9 mouse cellular contexts compared by ENCODE assay signal in genomic region chr2:25376589-25376988, GRCm38 (mm10). TPM values are rescaled to one million over a fixed set of nuclear protein-coding genes. Genes with fewer than 3 reads are reported as not detected.
DNase-seq lines count a peak whose midpoint lies in the region; ATAC-seq and TF ChIP-seq lines count a peak whose summit lies in the region.
"Had no signal": no experiment of that assay in that cellular context is flagged by ENCODE, and none has a peak within 500 bp of the region (broad histone marks: within the 10 kb centered on the region; RNA-seq: fewer than 3 reads in every experiment).

No protein-coding gene starts in this region.

- H3K27me3 ChIP-seq in MEL (ENCODE audit: control insufficient read depth in 1 of 2, insufficient read depth in 2 of 2, low read length in 2 of 2) = no peaks in the 10 kb centered on the region
- H3K27me3 ChIP-seq in embryonic facial prominence, embryonic 10.5 days (replicated peaks; ENCODE audit: low read depth, poor library complexity, severe bottlenecking) = no peaks in the 10 kb centered on the region
- no peaks in the 10 kb centered on the region for H3K27me3 ChIP-seq in stomach, postnatal 0 days (ENCODE audit: control insufficient read depth, insufficient read depth, low read length)
- H3K27me3 ChIP-seq: stomach, embryonic 15.5 days had no signal

- H3K4me2 ChIP-seq in stomach, postnatal 0 days (replicated peaks; ENCODE audit: low read depth) = no peak overlapping the region
- H3K4me2 ChIP-seq: liver, embryonic 15.5 days; stomach, embryonic 15.5 days had no signal

- no peak overlapping the region for H3K9ac ChIP-seq in MEL (ENCODE audit: control insufficient read depth, low read depth, low read length, poor library complexity, severe bottlenecking)
- H3K9ac ChIP-seq in stomach, postnatal 0 days (ENCODE audit: low read length) = no peak overlapping the region
- H3K9ac ChIP-seq: liver, embryonic 15.5 days; stomach, embryonic 15.5 days had no signal

- peaks cover 0 to 3% of the 10 kb centered on the region in 2 experiments; a peak in 3 of 4 replicates for H3K36me3 ChIP-seq in MEL (ENCODE audit: control insufficient read depth in 1 of 2, insufficient read depth in 2 of 2, low read length in 2 of 2)
- peaks cover 48% of the 10 kb centered on the region for H3K36me3 ChIP-seq in embryonic facial prominence, embryonic 10.5 days (replicated peaks)
- no peaks in the 10 kb centered on the region for H3K36me3 ChIP-seq in stomach, postnatal 0 days (ENCODE audit: control insufficient read depth, insufficient read depth, low read length)

- peak; percentile 60 to 76 for DNase-seq in layer of hippocampus, postnatal 10 days (ENCODE audit: low spot score in 2 of 2)
- DNase-seq in layer of hippocampus, postnatal 36 days = no peak
- peak; percentile 58 for DNase-seq in CD4-positive helper T cell, adult 2 months (ENCODE audit: low read depth, low spot score)
- DNase-seq in MEL (ENCODE audit: low read depth, low spot score) = peak; percentile 64
- DNase-seq in embryonic facial prominence, embryonic 10.5 days (ENCODE audit: low spot score) = peak; percentile 46
- peak; percentile 73 to 78 for DNase-seq in kidney, postnatal 4 days
- DNase-seq in stomach, postnatal 0 days (ENCODE audit: low spot score) = peak; percentile 52

- TF ChIP-seq EP300 in MEL (IDR thresholded peaks at IDR 0.05; ENCODE audit: low read depth in 1 of 2, low read length in 2 of 2) = no peak
- no peak for TF ChIP-seq EP300 in stomach, postnatal 0 days (optimal IDR thresholded peaks at IDR 0.05)

- WGBS in embryonic facial prominence, embryonic 10.5 days = 69% methylated on average over 4 of the region's 4 CpGs
- 51% methylated on average over 4 of the region's 4 CpGs for WGBS in stomach, postnatal 0 days

- peaks cover 0 to 10% of the 10 kb centered on the region in 2 experiments; a peak in 2 of 4 replicates for H3K4me1 ChIP-seq in MEL (ENCODE audit: control insufficient read depth in 1 of 2, insufficient read depth in 2 of 2, low read length in 2 of 2)
- H3K4me1 ChIP-seq in embryonic facial prominence, embryonic 10.5 days = peaks cover 30% of the 10 kb centered on the region
- H3K4me1 ChIP-seq in stomach, postnatal 0 days (replicated peaks; ENCODE audit: control insufficient read depth, insufficient read depth) = peaks cover 11% of the 10 kb centered on the region

- H3K4me3 ChIP-seq in MEL (ENCODE audit: control insufficient read depth in 1 of 2, insufficient read depth in 1 of 2, low read depth in 2 of 2, low read length in 2 of 2) = no peak overlapping the region
- no peak overlapping the region for H3K4me3 ChIP-seq in embryonic facial prominence, embryonic 10.5 days
- H3K4me3 ChIP-seq in stomach, postnatal 0 days (ENCODE audit: low read depth, low read length) = no peak overlapping the region
- H3K4me3 ChIP-seq: liver, embryonic 15.5 days; stomach, embryonic 15.5 days had no signal

- no peaks in the 10 kb centered on the region for H3K9me3 ChIP-seq in MEL (replicated peaks; ENCODE audit: insufficient read depth, low read length)
- H3K9me3 ChIP-seq in embryonic facial prominence, embryonic 10.5 days = no peaks in the 10 kb centered on the region
- H3K9me3 ChIP-seq in stomach, postnatal 0 days (ENCODE audit: control insufficient read depth, low read length) = no peaks in the 10 kb centered on the region
- H3K9me3 ChIP-seq: liver, embryonic 15.5 days; stomach, embryonic 15.5 days had no signal

- no peak for TF ChIP-seq POLR2A in MEL (IDR thresholded peaks at IDR 0.05; ENCODE audit: control insufficient read depth in 1 of 2, insufficient read depth in 1 of 2, low read depth in 1 of 2, low read length in 2 of 2, poor library complexity in 1 of 2)

- H3K79me2 ChIP-seq in MEL (ENCODE audit: control insufficient read depth, insufficient read depth, low read length, poor library complexity) = peaks cover 18% of the 10 kb centered on the region

- peak; percentile 52 to 91 (median 72) for TF ChIP-seq CTCF in MEL (IDR thresholded peaks at IDR 0.05 in 2 of 3, conservative IDR thresholded peaks at IDR 0.05 in 1 of 3; ENCODE audit: control insufficient read depth in 1 of 3, insufficient read depth in 1 of 3, low read depth in 2 of 3, low read length in 3 of 3, poor library complexity in 1 of 3, severe bottlenecking in 1 of 3)
- peak; percentile 88 for TF ChIP-seq CTCF in stomach, postnatal 0 days (IDR thresholded peaks at IDR 0.05; ENCODE audit: low read depth)

- H3K27ac ChIP-seq in MEL (ENCODE audit: control insufficient read depth, low read depth, low read length) = no peak overlapping the region
- H3K27ac ChIP-seq in embryonic facial prominence, embryonic 10.5 days (replicated peaks) = no peak overlapping the region
- no peak overlapping the region for H3K27ac ChIP-seq in stomach, postnatal 0 days (replicated peaks)
- H3K27ac ChIP-seq: liver, embryonic 15.5 days; stomach, embryonic 15.5 days had no signal

- TF ChIP-seq RAD21 in MEL (IDR thresholded peaks at IDR 0.05; ENCODE audit: low read depth, low read length) = peak; percentile 46

- no peak for ATAC-seq in stomach, postnatal 0 days (ENCODE audit: low FRiP score, low TSS enrichment)

TF ChIP-seq in MEL, 35 proteins besides CTCF, POLR2A, EP300 and RAD21:
- TF ChIP-seq KAT2A (conservative IDR thresholded peaks at IDR 0.05; ENCODE audit: low read depth, low read length) (no peak), ELF1 (IDR thresholded peaks at IDR 0.05; ENCODE audit: low read depth, low read length) (no peak), SMC3 (IDR thresholded peaks at IDR 0.05; ENCODE audit: low read depth, low read length) (peak; percentile 56), TAL1 (IDR thresholded peaks at IDR 0.05; ENCODE audit: low read length) (no peak), SIN3A (IDR thresholded peaks at IDR 0.05; ENCODE audit: low read length) (0 out of 2 replicates have a peak, but pooled peaks have one; percentile 20), MEF2A (IDR thresholded peaks at IDR 0.05; ENCODE audit: extremely low read depth, insufficient replicate concordance, low read depth, low read length, poor library complexity, severe bottlenecking) (no peak), MAZ (IDR thresholded peaks at IDR 0.05; ENCODE audit: low read depth, low read length) (no peak), ETS1 (IDR thresholded peaks at IDR 0.05; ENCODE audit: low read depth, low read length) (no peak), GATA1 (IDR thresholded peaks at IDR 0.05; ENCODE audit: low read depth, low read length) (no peak), ZC3H11A (IDR thresholded peaks at IDR 0.05; ENCODE audit: low read depth, low read length) (peak; percentile 26; the same call in 1 of the 2 replicates), TCF12 (IDR thresholded peaks at IDR 0.05; ENCODE audit: low read depth, low read length) (no peak)

RNA-seq across cellular contexts. Expression of gene Sapcd2, which starts 4.5 kb away (rescaled TPM):
- 10 to 100 TPM; 16.0 to 18.3 TPM for total RNA-seq in layer of hippocampus, postnatal 10 days (2021)
- 1 to 10 TPM; 3.7 to 4.6 TPM for total RNA-seq in layer of hippocampus, postnatal 36 days (2021)
- total RNA-seq in MEL (2012; rRNA removed) = 39.7 and 51.9 TPM in 2 replicates
- polyA plus RNA-seq in MEL (2012; ENCODE audit: insufficient read depth in 1 of 2, insufficient read length in 2 of 2, low read depth in 1 of 2, low replicate concordance in 2 of 2, missing spikeins in 1 of 2) = 10 to 100 TPM in 1 of 2 experiments, not detected in 1; 58.2 TPM
- polyA plus RNA-seq in embryonic facial prominence, embryonic 10.5 days (2016; fragmentation: Nextera tagmentation; extraction: Ambion mirVana) = 73.6 and 74.6 TPM in 2 replicates
- 14.1 and 16.6 TPM in 2 replicates for polyA plus RNA-seq in stomach, postnatal 0 days (2015; fragmentation: Nextera tagmentation; extraction: Ambion mirVana)

RNA-seq across cellular contexts. Expression of gene Uap1l1, which starts 11.1 kb away (rescaled TPM):
- 10 to 100 TPM; 11.2 to 11.5 TPM for total RNA-seq in layer of hippocampus, postnatal 10 days (2021)
- 10 to 100 TPM; 10.8 to 13.8 TPM for total RNA-seq in layer of hippocampus, postnatal 36 days (2021)
- total RNA-seq in MEL (2012; rRNA removed) = 3.6 and 4.7 TPM in 2 replicates
- polyA plus RNA-seq in MEL (2012; ENCODE audit: insufficient read depth in 1 of 2, insufficient read length in 2 of 2, low read depth in 1 of 2, low replicate concordance in 2 of 2, missing spikeins in 1 of 2) = 10 to 100 TPM in 1 of 2 experiments, not detected in 1; 12.6 TPM
- 8.5 and 11.4 TPM in 2 replicates for polyA plus RNA-seq in embryonic facial prominence, embryonic 10.5 days (2016; fragmentation: Nextera tagmentation; extraction: Ambion mirVana)
- polyA plus RNA-seq in stomach, postnatal 0 days (2015; fragmentation: Nextera tagmentation; extraction: Ambion mirVana) = 33.2 and 36.9 TPM in 2 replicates

RNA-seq across cellular contexts. Expression of gene Entpd2, which starts 19.1 kb away (rescaled TPM):
- total RNA-seq in layer of hippocampus, postnatal 10 days (2021) = 10 to 100 TPM; 26.1 to 26.6 TPM
- total RNA-seq in layer of hippocampus, postnatal 36 days (2021) = 10 to 100 TPM; 14.9 to 16.1 TPM
- not detected in 2 replicates for total RNA-seq in MEL (2012; rRNA removed)
- not detected for polyA plus RNA-seq in MEL (2012; ENCODE audit: insufficient read depth in 1 of 2, insufficient read length in 2 of 2, low read depth in 1 of 2, low replicate concordance in 2 of 2, missing spikeins in 1 of 2)
- 0.14 TPM in 1 of 2 replicates, not detected in the other for polyA plus RNA-seq in embryonic facial prominence, embryonic 10.5 days (2016; fragmentation: Nextera tagmentation; extraction: Ambion mirVana)
- polyA plus RNA-seq in stomach, postnatal 0 days (2015; fragmentation: Nextera tagmentation; extraction: Ambion mirVana) = 21.2 and 23.3 TPM in 2 replicates

RNA-seq across cellular contexts. Expression of gene Dpp7, which starts 20.4 kb away (rescaled TPM):
- 10 to 100 TPM; 21.2 to 28.0 TPM for total RNA-seq in layer of hippocampus, postnatal 10 days (2021)
- 10 to 100 TPM; 26.1 to 38.4 TPM for total RNA-seq in layer of hippocampus, postnatal 36 days (2021)
- 24.0 and 25.9 TPM in 2 replicates for total RNA-seq in MEL (2012; rRNA removed)
- polyA plus RNA-seq in MEL (2012; ENCODE audit: insufficient read depth in 1 of 2, insufficient read length in 2 of 2, low read depth in 1 of 2, low replicate concordance in 2 of 2, missing spikeins in 1 of 2) = 10 to 100 TPM in 1 of 2 experiments, not detected in 1; 24.6 TPM
- polyA plus RNA-seq in embryonic facial prominence, embryonic 10.5 days (2016; fragmentation: Nextera tagmentation; extraction: Ambion mirVana) = 17.0 and 18.0 TPM in 2 replicates
- polyA plus RNA-seq in stomach, postnatal 0 days (2015; fragmentation: Nextera tagmentation; extraction: Ambion mirVana) = 9.5 and 9.9 TPM in 2 replicates

RNA-seq across cellular contexts. Expression of gene Npdc1, which starts 22.6 kb away (rescaled TPM):
- total RNA-seq in layer of hippocampus, postnatal 10 days (2021) = 100 to 1,000 TPM; 416 to 446 TPM
- 100 to 1,000 TPM; 422 to 431 TPM for total RNA-seq in layer of hippocampus, postnatal 36 days (2021)
- total RNA-seq in MEL (2012; rRNA removed) = not detected in 2 replicates
- polyA plus RNA-seq in MEL (2012; ENCODE audit: insufficient read depth in 1 of 2, insufficient read length in 2 of 2, low read depth in 1 of 2, low replicate concordance in 2 of 2, missing spikeins in 1 of 2) = not detected
- polyA plus RNA-seq in embryonic facial prominence, embryonic 10.5 days (2016; fragmentation: Nextera tagmentation; extraction: Ambion mirVana) = 38.3 and 40.3 TPM in 2 replicates
- polyA plus RNA-seq in stomach, postnatal 0 days (2015; fragmentation: Nextera tagmentation; extraction: Ambion mirVana) = 52.8 and 53.0 TPM in 2 replicates

Comparison
In these comparisons a context has a peak if more than half of its experiments do, and no peak if none do; other contexts are left out.
1. DNase-seq: peak in layer of hippocampus, postnatal 10 days (2 of 2), CD4-positive helper T cell, adult 2 months (single experiment), MEL (single experiment), embryonic facial prominence, embryonic 10.5 days (single experiment), kidney, postnatal 4 days (2 of 2) and stomach, postnatal 0 days (single experiment); none in layer of hippocampus, postnatal 36 days (0 of 2).
2. RNA of gene Entpd2, which starts 19.1 kb away (total RNA-seq): 26.1 to 26.6 TPM in layer of hippocampus, postnatal 10 days and 14.9 to 16.1 TPM in layer of hippocampus, postnatal 36 days; not detected in MEL; every median in the first group is over 10 times any median in the second.